Mouse (Mus musculus) R1 (cell line): Measurements from ENCODE around the gene Atp9a.
"Not testable (repeated sequence)": the region's sequence is repeated elsewhere in the genome, so short reads cannot be mapped to it uniquely, and the experiment has no call there.

Source experiments
- DNase-seq: peaks from one replicate; pipeline ENCODE4 v3.0.0-alpha.2; 2018; ENCODE audit warnings: low read depth, low spot score

Gene Atp9a

GRCm38 (mm10) chr2:168742059-168742627 is at the start of gene Atp9a:
Gene Atp9a (minus strand): TSS chr2:168742409.
- peak; percentile 65 for DNase-seq

- DNase-seq: peak; percentile 93
Observed at GRCm38 (mm10) chr2:168791115-168791802, 49.0 kb upstream of the Atp9a start.

- peak; percentile 77 for DNase-seq
Observed at GRCm38 (mm10) chr2:168786174-168786573, 44.0 kb upstream of the Atp9a start.

- DNase-seq: peak; percentile 60
Observed at GRCm38 (mm10) chr2:168780596-168780995, 38.4 kb upstream of the Atp9a start.

- peak; percentile 49 for DNase-seq
Observed at GRCm38 (mm10) chr2:168780024-168780423, 37.8 kb upstream of the Atp9a start.

DNA sequence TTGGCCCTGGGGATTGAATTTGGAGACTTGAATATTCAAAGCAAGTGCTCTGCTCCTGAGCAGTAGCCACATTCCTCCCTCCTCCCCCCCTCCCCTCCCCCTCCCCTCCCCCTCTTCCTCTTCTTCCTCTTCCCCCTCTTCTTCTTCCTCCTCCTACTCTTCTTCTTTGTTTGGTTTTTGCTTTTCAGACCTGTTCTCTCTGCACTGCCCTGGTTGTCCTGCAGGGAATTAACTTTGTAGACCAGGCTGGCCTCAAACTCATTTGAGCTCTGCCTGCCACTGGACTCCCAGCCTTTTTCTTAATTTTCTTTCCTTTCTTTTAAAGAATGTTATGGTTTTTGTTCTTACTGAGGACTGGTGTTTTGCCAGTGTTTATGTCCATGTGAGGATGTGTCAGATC is 35.3 kb upstream of the Atp9a start:
- peak; percentile 79 for DNase-seq

DNA sequence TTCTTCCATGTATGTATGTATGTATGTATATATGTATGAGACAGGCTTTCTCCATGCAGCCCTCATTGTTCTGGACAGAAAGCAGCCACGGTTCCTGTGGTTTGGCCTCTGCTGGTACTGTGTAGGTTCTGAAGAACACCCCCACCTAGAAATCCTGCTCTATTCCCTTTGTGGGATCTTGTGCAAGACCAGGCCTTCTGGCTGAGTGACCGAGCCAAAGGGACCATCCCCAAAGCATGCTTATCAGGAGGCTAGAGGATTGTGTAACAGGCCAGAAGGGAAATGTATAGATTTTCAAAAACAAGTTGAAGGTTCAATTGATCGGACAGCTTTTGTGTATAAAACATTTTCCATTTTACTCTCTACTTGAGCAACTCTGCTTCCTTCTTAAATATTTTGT is 34.0 kb upstream of the Atp9a start:
- no peak for DNase-seq

DNA sequence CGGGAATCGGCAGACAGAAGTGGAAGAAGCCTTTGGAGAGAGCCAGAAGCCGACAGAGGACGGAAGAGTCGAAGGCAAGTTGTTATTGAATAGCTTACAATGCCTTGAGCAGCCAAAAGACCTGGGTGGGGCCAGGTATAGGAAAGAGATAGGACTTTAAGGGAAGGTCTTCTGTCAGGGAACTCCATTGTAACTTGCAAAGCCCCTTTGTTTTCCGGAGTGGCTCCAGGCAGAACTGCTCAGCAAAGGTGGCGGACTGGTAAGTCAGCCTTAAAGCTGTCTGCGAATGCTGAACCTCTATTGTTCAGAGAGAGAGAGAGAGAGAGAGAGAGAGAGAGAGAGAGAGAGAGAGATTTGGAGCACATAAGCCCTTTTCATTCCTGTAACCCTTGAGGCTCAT is 27.1 kb upstream of the Atp9a start:
- DNase-seq: peak; percentile 77

GRCm38 (mm10) chr2:168767582-168767981 is 25.4 kb upstream of the Atp9a start, which contains the start of gene Sall4:
Gene Sall4 (minus strand): TSS chr2:168767943.
- no peak for DNase-seq

DNA sequence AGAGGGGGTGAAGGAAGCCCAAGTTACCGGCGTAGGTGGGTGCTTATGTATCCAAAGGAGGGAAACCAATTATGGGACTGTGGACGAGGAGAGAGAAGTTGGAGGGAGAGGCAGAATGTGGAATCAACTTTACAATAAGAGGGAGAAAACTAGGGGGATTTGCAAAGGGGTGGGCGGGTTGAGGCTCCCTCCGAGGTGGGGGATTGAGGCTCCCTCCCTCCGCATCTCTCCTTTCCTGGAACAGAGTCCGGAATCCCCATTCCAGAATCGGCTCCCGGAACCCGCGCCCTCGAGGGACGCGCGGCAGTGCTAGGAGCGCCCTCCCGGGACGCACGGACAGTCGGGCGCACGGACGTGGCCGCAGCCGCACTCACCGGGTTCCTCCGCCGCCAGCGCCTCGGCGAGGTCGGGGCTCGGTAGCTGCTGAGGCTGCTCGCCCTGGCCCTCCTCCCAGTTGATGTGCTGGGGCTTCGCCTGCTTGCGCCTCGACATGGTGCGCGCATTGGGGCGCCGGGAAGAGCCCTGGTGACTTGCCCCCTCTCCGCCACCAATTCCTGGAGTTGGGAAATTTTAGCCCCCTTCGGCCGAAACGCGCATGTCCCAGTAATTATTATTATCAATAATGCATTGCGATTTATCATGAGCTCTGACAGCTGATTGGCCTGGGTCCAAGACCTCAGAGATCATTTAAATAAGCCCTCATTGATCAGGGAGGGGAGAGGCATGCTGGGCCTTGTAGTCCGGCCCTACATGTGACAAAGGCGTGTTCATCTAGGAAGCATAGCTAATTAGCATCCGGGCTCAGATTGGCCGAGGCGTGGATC is 24.5 kb upstream of the Atp9a start:
- DNase-seq: peak; percentile 99

- DNase-seq: no peak
Observed at GRCm38 (mm10) chr2:168765696-168766537, 23.7 kb upstream of the Atp9a start.

GRCm38 (mm10) chr2:168765065-168765681 is 23.0 kb upstream of the Atp9a start:
- DNase-seq: peak; percentile 95

- DNase-seq: peak; percentile 94
Observed at GRCm38 (mm10) chr2:168764460-168764867, 22.3 kb upstream of the Atp9a start.

DNA sequence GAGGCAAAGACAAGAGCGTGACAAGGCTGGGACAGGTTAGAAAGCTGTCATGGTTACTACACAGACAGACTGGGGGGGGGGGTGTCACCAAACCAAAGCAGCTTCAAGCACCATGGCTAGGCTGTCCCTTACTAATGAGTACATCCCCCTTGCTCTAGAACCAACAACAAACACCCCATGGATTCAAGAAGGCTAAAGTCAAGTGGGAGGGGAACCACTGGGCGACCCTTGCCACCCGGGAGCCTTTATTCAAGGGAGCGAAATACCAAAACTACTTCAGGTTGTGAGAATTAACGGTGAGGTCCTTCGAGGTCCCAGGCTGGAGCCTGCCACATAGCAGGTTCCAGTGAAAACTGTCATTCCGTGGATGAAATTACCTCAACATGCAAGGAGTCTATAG is 21.6 kb upstream of the Atp9a start:
- no peak for DNase-seq

- peak; percentile 96 for DNase-seq
Observed at GRCm38 (mm10) chr2:168762411-168762815, 20.2 kb upstream of the Atp9a start.

DNA sequence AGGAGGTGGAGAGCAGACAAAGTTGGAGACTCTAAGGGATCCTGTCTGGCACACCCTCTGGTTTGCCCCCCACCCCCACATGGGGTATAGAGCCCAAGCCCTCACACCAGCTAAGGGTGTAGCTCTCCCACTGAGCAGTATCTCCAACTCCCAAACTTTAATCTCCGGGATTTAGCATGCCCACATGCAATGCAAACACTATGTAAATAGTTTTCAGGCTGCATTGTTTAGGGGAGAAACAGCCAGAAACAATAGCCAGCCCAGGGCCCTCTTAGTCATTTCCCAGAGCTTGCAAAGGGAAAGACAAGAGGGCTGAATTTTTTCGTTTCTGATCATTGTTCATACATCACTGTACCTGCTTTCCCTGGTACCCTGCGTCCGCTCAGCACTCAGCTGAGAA is 19.7 kb upstream of the Atp9a start:
- DNase-seq: peak; percentile 80

GRCm38 (mm10) chr2:168761141-168761540 is 18.9 kb upstream of the Atp9a start:
- DNase-seq: peak; percentile 98

DNA sequence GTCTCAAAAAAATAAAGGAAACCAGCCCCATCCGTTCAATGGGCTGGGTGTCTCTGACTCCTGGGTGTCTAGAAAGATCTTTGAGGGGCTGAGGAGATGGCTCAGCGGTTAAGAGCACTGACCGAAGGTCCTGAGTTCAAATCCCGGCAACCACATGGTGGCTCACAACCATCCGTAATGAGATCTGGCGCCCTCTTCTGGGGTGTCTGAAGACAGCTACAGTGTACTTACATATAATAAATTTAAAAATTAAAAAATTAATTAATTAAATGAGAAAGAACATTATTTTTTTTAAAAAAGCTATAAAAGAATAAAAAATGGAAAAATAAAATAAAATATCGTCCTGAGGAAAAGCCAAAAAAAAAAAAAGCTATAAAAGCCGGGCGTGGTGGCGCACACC is 2.2 kb upstream of the Atp9a start:
- not testable (repeated sequence) for DNase-seq

DNA sequence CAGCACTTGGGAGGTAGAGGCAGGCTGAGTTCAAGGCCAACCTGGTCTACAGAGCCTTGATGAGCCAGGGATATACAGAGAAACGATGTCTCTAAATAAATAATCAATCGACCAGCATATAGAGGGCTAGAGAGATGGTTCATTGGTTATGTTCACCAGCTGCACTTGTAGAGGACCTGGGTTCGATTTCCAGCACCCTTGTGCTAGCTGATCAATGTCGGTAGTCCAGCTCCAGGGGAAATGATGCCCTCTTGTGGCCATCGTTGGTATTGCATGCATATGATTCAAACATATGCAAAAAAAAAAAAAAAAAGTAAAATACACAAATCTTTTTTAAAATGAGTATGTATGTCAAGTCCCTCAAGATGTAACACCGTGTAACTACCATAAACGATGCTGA is 440 bp upstream of the Atp9a start:
- DNase-seq: peak; percentile 79

GRCm38 (mm10) chr2:168741273-168742058 is 743 bp downstream of the Atp9a start:
- peak; percentile 94 for DNase-seq
